Mouse (Mus musculus): Measurements from ENCODE around the gene Cdr2l. TPM values are rescaled to one million over a fixed set of nuclear protein-coding genes. Genes with fewer than 3 reads are reported as not detected.

Gene Cdr2l
- 1 to 10 TPM; 1.5 to 2.0 TPM for total RNA-seq (2021)
- long read RNA-seq, experiment 1, transcript Cdr2l-201 (5 exons, 3,700 nt), result major isoform, 5 of 10 reads
- long read RNA-seq, experiment 1, partial matches to known transcripts, result 3 of 10 reads
- long read RNA-seq, experiment 1, other reads (novel, unspliced or antisense), result 2 of 10 reads
- long read RNA-seq, experiment 2, partial matches to known transcripts, result 0 of 2 reads
- long read RNA-seq, experiment 2, other reads (novel, unspliced or antisense), result 1 of 2 reads

DNA sequence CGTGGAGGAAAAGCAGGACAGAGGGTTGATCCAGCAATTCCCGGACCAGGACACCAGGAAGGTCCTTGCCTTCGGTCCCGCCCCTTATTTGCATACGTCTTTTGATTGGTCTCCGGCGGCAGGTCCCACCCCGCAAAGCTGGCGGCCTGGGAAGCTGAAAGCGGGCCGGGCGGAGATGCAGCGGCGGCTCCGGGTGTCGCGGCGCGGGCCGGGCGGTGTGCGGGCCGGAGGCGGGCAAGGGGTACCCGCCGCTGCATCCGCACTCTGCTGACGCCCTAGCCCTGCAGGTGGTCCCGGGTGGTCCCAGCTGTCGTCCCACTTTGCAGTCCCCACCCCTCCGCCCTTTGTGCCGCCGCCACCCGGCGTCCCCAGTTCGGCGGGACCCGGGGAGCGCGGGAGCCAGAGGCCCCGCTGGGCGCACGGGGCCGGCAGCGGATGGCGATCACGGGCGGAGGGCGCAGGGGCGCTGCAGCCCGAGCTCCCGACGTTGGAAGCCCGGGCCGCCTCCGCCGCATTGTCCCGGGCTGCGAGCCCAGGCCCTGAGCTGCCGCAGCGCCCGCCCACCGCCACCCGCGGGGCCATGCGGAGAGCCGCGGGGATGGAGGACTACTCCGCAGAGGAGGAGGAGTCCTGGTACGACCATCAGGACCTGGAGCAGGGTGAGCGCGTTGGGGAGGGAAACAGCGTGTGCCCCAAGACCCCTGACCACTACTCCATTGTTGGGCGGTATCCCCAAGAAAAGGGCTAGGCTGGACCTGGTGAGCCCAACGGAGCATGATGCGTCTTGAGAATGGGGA lies at the start of gene Cdr2l:
Gene Cdr2l, plus strand, starts transcription at position 174 of the 797 bp plus-strand sequence.
- no peak for TF ChIP-seq CTCF (IDR thresholded peaks at IDR 0.05)
- peak within 1 kb of the TSS; percentile 92 for H3K4me3 ChIP-seq
- intact Hi-C loops (cut with DNase I), result loop anchor here (10.0 kb wide), 1 partner anchor 707 kb away; the partner anchor contains the start of gene Ttyh2
- peak; percentile 94 for DNase-seq
- peak within 1 kb of the TSS; percentile 89 for H3K27ac ChIP-seq

DNA sequence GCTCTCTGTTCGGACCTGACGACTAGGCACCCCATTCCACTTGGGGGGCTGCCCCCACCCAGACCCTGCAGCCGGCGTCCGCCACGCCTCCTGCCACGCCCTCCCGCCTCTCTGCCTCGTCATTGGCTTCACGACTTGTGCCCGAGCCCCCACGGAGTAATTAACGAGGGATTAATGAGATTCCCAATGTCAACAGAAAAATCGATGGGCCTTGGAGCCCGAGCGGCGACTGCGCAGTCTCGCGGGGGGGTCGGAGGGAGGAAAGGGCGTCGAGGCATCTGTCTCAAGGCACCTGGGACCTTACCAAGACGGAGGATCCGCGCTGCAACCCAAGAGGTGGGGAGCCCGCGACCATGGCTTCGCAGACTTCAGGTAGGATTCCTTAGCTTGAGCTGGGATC lies 47.2 kb upstream of the Cdr2l start, which contains the start of gene Otop3:
Gene Otop3, plus strand, starts transcription at position 201 of the 400 bp plus-strand sequence.
- peak within 1 kb of the TSS; percentile 29 for H3K4me3 ChIP-seq
- intact Hi-C loops (cut with DNase I), result no loop called here
- no peak for DNase-seq
- no peak for TF ChIP-seq CTCF (IDR thresholded peaks at IDR 0.05)
- no peak within 1 kb of the TSS for H3K27ac ChIP-seq

GRCm38 (mm10) chr11:115335223-115335622 lies 46.5 kb upstream of the Cdr2l start:
- Histone ChIP-seq H3K27ac (no peak overlapping the region), H3K4me3 (no peak overlapping the region)
- intact Hi-C loops (cut with DNase I), result no loop called here
- no peak for TF ChIP-seq CTCF (IDR thresholded peaks at IDR 0.05)
- DNase-seq, result no peak

- Histone ChIP-seq H3K4me3 (no peak overlapping the region), H3K27ac (no peak overlapping the region)
- DNase-seq, result no peak
- TF ChIP-seq CTCF (IDR thresholded peaks at IDR 0.05), result no peak
- intact Hi-C loops (cut with DNase I), result no loop called here
Observed at GRCm38 (mm10) chr11:115336115-115336514, 45.6 kb upstream of the Cdr2l start.

DNA sequence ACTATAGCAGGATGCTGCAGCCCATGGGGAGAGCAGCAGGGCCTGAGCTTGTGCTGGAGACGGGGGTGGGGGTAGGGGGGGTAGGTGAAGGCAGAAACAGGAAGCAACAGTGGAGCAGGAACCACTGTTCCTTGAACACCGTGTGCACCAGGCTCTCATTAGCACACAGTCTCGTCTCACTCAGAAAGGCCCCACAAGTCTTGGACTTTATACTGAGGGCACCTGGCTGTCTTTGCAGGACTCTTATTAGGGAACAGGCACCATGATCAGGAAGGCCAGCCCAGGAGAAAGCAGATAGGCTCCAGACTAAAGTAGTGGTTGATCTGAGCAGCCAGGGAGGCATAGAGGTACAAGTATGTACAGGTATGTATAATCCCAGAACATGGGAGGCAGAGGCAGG lies 44.4 kb upstream of the Cdr2l start:
- Histone ChIP-seq H3K27ac (no peak overlapping the region), H3K4me3 (no peak overlapping the region)
- TF ChIP-seq CTCF (IDR thresholded peaks at IDR 0.05), result no peak
- DNase-seq, result no peak
- intact Hi-C loops (cut with DNase I), result no loop called here

DNA sequence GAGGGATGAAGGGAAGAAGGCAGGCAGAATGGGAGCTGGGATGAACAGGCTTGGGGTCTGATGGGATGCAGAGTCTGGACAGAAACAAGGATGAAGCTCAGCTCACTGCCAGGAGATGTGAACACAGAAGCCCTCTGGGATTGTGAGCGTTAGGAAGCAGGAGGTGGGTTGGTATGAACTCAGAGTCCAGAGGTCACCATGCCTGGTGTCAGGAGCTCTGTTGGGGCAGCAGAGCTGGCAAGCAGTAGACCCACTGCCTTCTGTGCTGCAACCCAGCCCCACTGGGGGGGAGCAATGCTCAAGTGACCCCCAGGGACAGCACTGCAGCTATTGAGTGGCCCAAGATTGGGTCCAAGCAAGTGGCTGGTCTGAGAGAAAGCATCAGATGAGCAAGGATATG lies 43.9 kb upstream of the Cdr2l start:
- intact Hi-C loops (cut with DNase I), result no loop called here
- Histone ChIP-seq H3K27ac (no peak overlapping the region), H3K4me3 (no peak overlapping the region)
- no peak for DNase-seq
- no peak for TF ChIP-seq CTCF (IDR thresholded peaks at IDR 0.05)

DNA sequence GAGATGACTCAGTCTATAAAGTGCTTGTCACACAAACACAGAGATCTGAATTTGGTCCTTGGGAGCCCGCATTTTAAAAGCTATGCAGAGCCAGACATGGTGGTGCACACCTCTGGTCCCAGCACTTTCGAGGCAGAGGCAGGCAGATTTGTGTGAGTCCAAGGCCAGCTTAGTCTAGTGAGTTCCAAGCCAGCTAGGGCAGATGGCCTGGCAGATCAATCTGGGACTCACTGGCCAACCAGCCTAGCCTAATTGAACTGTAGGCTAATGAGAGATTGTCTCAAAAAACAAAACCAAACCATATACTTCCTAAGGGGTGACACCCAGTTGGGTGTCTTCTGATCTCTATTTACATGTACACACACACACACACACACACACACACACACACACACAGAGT lies 40.5 kb upstream of the Cdr2l start:
- intact Hi-C loops (cut with DNase I), result no loop called here
- no peak for TF ChIP-seq CTCF (IDR thresholded peaks at IDR 0.05)
- Histone ChIP-seq H3K4me3 (no peak overlapping the region), H3K27ac (no peak overlapping the region)
- DNase-seq, result no peak

DNA sequence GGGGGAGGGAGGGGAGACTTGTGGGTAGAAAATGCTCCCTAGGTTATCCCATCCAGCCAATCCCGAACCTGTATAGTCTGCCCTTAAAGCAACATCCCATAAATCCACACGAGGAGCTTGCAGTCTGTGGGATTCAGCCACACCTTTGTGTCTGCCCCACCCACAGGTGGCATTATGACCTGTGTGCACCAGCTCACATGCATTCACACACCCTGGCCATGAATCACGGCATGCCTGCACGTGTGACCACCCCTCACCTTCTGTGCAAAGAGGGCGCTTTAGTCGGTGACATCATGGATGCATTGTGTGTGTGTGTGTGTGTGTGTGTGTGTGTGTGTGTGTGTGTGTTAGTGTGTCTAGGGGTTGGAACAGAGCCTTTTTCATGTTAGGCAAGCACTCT lies 39.9 kb upstream of the Cdr2l start:
- H3K27ac ChIP-seq, result no peak overlapping the region
- intact Hi-C loops (cut with DNase I), result no loop called here
- no peak overlapping the region for H3K4me3 ChIP-seq
- no peak for DNase-seq
- TF ChIP-seq CTCF (IDR thresholded peaks at IDR 0.05), result no peak

GRCm38 (mm10) chr11:115344967-115345366 lies 36.7 kb upstream of the Cdr2l start:
- no peak overlapping the region for H3K27ac ChIP-seq
- intact Hi-C loops (cut with DNase I), result no loop called here
- no peak overlapping the region for H3K4me3 ChIP-seq
- TF ChIP-seq CTCF (IDR thresholded peaks at IDR 0.05), result no peak
- DNase-seq, result no peak

GRCm38 (mm10) chr11:115345515-115345914 lies 36.2 kb upstream of the Cdr2l start:
- no peak for TF ChIP-seq CTCF (IDR thresholded peaks at IDR 0.05)
- intact Hi-C loops (cut with DNase I), result no loop called here
- H3K27ac ChIP-seq, result no peak overlapping the region
- no peak for DNase-seq
- no peak overlapping the region for H3K4me3 ChIP-seq

DNA sequence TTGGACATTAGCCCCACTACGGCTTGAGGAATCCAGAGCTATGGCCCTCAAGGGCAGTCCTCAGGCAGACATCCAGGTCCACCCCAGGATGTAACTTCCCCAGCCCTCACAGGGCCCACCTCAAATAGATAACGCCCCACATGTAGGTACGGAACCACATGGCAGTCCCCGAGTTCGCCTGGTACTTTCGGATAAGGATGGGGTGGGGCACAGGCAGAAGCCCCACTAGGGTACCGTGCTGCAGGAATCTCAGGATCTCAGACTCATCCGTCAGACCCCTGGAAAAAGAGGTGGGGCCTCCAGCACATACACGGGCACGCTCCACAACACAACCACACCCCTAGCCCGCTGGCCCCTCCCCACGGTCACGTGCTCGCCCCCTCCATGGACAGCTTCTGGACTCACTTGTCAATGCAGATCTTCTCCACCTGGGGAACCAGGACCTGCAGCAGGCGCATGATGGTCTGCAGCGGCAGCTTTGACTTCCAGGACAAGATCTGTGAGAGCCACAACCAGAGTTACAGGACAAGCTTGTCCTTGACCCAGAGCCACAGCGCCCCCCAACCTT lies 33.0 kb upstream of the Cdr2l start:
- intact Hi-C loops (cut with DNase I), result no loop called here
- H3K4me3 ChIP-seq, result no peak overlapping the region
- no peak overlapping the region for H3K27ac ChIP-seq
- no peak for TF ChIP-seq CTCF (IDR thresholded peaks at IDR 0.05)
- no peak for DNase-seq

- TF ChIP-seq CTCF (IDR thresholded peaks at IDR 0.05), result no peak
- DNase-seq, result no peak
- Histone ChIP-seq H3K27ac (no peak overlapping the region), H3K4me3 (no peak overlapping the region)
- intact Hi-C loops (cut with DNase I), result no loop called here
Observed at GRCm38 (mm10) chr11:115349976-115350375, 31.7 kb upstream of the Cdr2l start.

GRCm38 (mm10) chr11:115353375-115353774 lies 28.3 kb upstream of the Cdr2l start:
- intact Hi-C loops (cut with DNase I), result no loop called here
- DNase-seq, result no peak
- H3K27ac ChIP-seq, result no peak overlapping the region
- H3K4me3 ChIP-seq, result no peak overlapping the region
- TF ChIP-seq CTCF (IDR thresholded peaks at IDR 0.05), result no peak

Data from gastrocnemius, adult 2 months (tissue).